Mouse (Mus musculus): ENCODE data around the gene Gsdma.

GRCm38 (mm10) chr11:98723098-98723497 is 58.9 kb downstream of the Gsdma start:
- no peak for TF ChIP-seq GATA1 (IDR thresholded peaks at IDR 0.05; ENCODE audit: borderline replicate concordance, low read length)
- no peak for TF ChIP-seq FLI1 (IDR thresholded peaks at IDR 0.05; ENCODE audit: low read length)

All from megakaryocyte, embryonic 14.5 days (primary cell).